Mouse (Mus musculus): ENCODE data around the gene Ddx54. TPM values are rescaled to one million over a fixed set of nuclear protein-coding genes. Genes with fewer than 3 reads are reported as not detected.
A peak's percentile ranks its signal among the peaks of the same experiment; 100 is the strongest.

Ddx54 gene
- polyA plus RNA-seq, 1 experiment from 2014 or later = 33.1 TPM

- no peak for DNase-seq (ENCODE audit: low spot score)
- Histone ChIP-seq H3K4me2 (ENCODE audit: low read depth, severe bottlenecking) (no peak overlapping the region), H3K9ac (ENCODE audit: low read length) (no peak overlapping the region)
Observed at GRCm38 (mm10) chr5:120653873-120654272, 41.3 kb downstream of the Ddx54 start.

GRCm38 (mm10) chr5:120656281-120656751 lies 43.8 kb downstream of the Ddx54 start:
- Histone ChIP-seq H3K4me1 (ENCODE audit: control insufficient read depth, insufficient read depth, low read length) (no peaks in the 10 kb centered on the region), H3K27ac (replicated peaks; ENCODE audit: low read depth, low read length) (no peak overlapping the region), H3K4me3 (ENCODE audit: low read depth, low read length) (no peak overlapping the region), H3K36me3 (ENCODE audit: control insufficient read depth, insufficient read depth, low read length) (no peaks in the 10 kb centered on the region), H3K9ac (ENCODE audit: low read length) (no peak overlapping the region), H3K27me3 (ENCODE audit: control insufficient read depth, insufficient read depth, low read length) (no peaks in the 10 kb centered on the region), H3K4me2 (ENCODE audit: low read depth, severe bottlenecking) (no peak overlapping the region), H3K9me3 (ENCODE audit: control insufficient read depth, low read length) (no peaks in the 10 kb centered on the region)
- WGBS = 85% methylated on average over 12 of the region's 12 CpGs
- DNase-seq (ENCODE audit: low spot score) (no peak), ATAC-seq (ENCODE audit: insufficient number of reproducible peaks, low FRiP score, low TSS enrichment, low read depth) (no peak)

More at GRCm38 (mm10) chr5:120653873-120654272, 41.3 kb downstream of the Ddx54 start:
- ATAC-seq (ENCODE audit: insufficient number of reproducible peaks, low FRiP score, low TSS enrichment, low read depth) = no peak
- Histone ChIP-seq H3K27ac (replicated peaks; ENCODE audit: low read depth, low read length) (no peak overlapping the region), H3K9me3 (ENCODE audit: control insufficient read depth, low read length) (no peaks in the 10 kb centered on the region), H3K4me1 (ENCODE audit: control insufficient read depth, insufficient read depth, low read length) (peaks cover 3% of the 10 kb centered on the region; the same call in 1 of the 2 replicates), H3K27me3 (ENCODE audit: control insufficient read depth, insufficient read depth, low read length) (peaks cover 19% of the 10 kb centered on the region), H3K4me3 (ENCODE audit: low read depth, low read length) (no peak overlapping the region), H3K36me3 (ENCODE audit: control insufficient read depth, insufficient read depth, low read length) (no peaks in the 10 kb centered on the region)
- 81% methylated on average over 2 of the region's 2 CpGs for WGBS

- no peak for DNase-seq (ENCODE audit: low spot score)
- ATAC-seq (ENCODE audit: insufficient number of reproducible peaks, low FRiP score, low TSS enrichment, low read depth) = no peak
- Histone ChIP-seq H3K4me1 (ENCODE audit: control insufficient read depth, insufficient read depth, low read length) (no peaks in the 10 kb centered on the region), H3K36me3 (ENCODE audit: control insufficient read depth, insufficient read depth, low read length) (no peaks in the 10 kb centered on the region), H3K27me3 (ENCODE audit: control insufficient read depth, insufficient read depth, low read length) (no peaks in the 10 kb centered on the region), H3K4me3 (ENCODE audit: low read depth, low read length) (no peak overlapping the region), H3K9me3 (ENCODE audit: control insufficient read depth, low read length) (no peaks in the 10 kb centered on the region), H3K9ac (ENCODE audit: low read length) (no peak overlapping the region), H3K27ac (replicated peaks; ENCODE audit: low read depth, low read length) (no peak overlapping the region), H3K4me2 (ENCODE audit: low read depth, severe bottlenecking) (no peak overlapping the region)
- 71% methylated on average over 5 of the region's 5 CpGs for WGBS
Observed at GRCm38 (mm10) chr5:120660816-120661215, 48.3 kb downstream of the Ddx54 start.

- no peaks in the 10 kb centered on the region; the same call in 1 of the 2 replicates for H3K27me3 ChIP-seq (ENCODE audit: control insufficient read depth, insufficient read depth, low read length)
- no peak overlapping the region for H3K27ac ChIP-seq (replicated peaks; ENCODE audit: low read depth, low read length)
- H3K4me3 ChIP-seq (ENCODE audit: low read depth, low read length) = no peak overlapping the region
- no peak for DNase-seq (ENCODE audit: low spot score)
- H3K9ac ChIP-seq (ENCODE audit: low read length) = no peak overlapping the region
- no peaks in the 10 kb centered on the region for H3K4me1 ChIP-seq (ENCODE audit: control insufficient read depth, insufficient read depth, low read length)
- WGBS = 65% methylated on average over 2 of the region's 2 CpGs
- H3K36me3 ChIP-seq (ENCODE audit: control insufficient read depth, insufficient read depth, low read length) = no peaks in the 10 kb centered on the region
- no peak overlapping the region for H3K4me2 ChIP-seq (ENCODE audit: low read depth, severe bottlenecking)
- no peaks in the 10 kb centered on the region for H3K9me3 ChIP-seq (ENCODE audit: control insufficient read depth, low read length)
- no peak for ATAC-seq (ENCODE audit: insufficient number of reproducible peaks, low FRiP score, low TSS enrichment, low read depth)
Observed at GRCm38 (mm10) chr5:120664888-120665287, 52.3 kb downstream of the Ddx54 start.

GRCm38 (mm10) chr5:120668761-120669160 lies 56.2 kb downstream of the Ddx54 start:
- H3K27me3 ChIP-seq (ENCODE audit: control insufficient read depth, insufficient read depth, low read length) = no peaks in the 10 kb centered on the region; the same call in 1 of the 2 replicates
- no peaks in the 10 kb centered on the region for H3K4me1 ChIP-seq (ENCODE audit: control insufficient read depth, insufficient read depth, low read length)
- WGBS = 72% methylated on average over 7 of the region's 7 CpGs
- DNase-seq (ENCODE audit: low spot score) (no peak), ATAC-seq (ENCODE audit: insufficient number of reproducible peaks, low FRiP score, low TSS enrichment, low read depth) (no peak)
- no peak overlapping the region for H3K4me2 ChIP-seq (ENCODE audit: low read depth, severe bottlenecking)
- no peaks in the 10 kb centered on the region for H3K36me3 ChIP-seq (ENCODE audit: control insufficient read depth, insufficient read depth, low read length)
- no peak overlapping the region for H3K27ac ChIP-seq (replicated peaks; ENCODE audit: low read depth, low read length)
- no peak overlapping the region for H3K9ac ChIP-seq (ENCODE audit: low read length)
- H3K9me3 ChIP-seq (ENCODE audit: control insufficient read depth, low read length) = no peaks in the 10 kb centered on the region
- H3K4me3 ChIP-seq (ENCODE audit: low read depth, low read length) = no peak overlapping the region

- no peak overlapping the region for H3K4me2 ChIP-seq (ENCODE audit: low read depth, severe bottlenecking)
Observed at GRCm38 (mm10) chr5:120670132-120670531, 57.6 kb downstream of the Ddx54 start.

GRCm38 (mm10) chr5:120671865-120672264 lies 59.3 kb downstream of the Ddx54 start:
- ATAC-seq (ENCODE audit: insufficient number of reproducible peaks, low FRiP score, low TSS enrichment, low read depth) = no peak
- DNase-seq (ENCODE audit: low spot score) = no peak
- Histone ChIP-seq H3K9ac (ENCODE audit: low read length) (no peak overlapping the region), H3K4me1 (ENCODE audit: control insufficient read depth, insufficient read depth, low read length) (no peaks in the 10 kb centered on the region), H3K27ac (replicated peaks; ENCODE audit: low read depth, low read length) (no peak overlapping the region), H3K27me3 (ENCODE audit: control insufficient read depth, insufficient read depth, low read length) (no peaks in the 10 kb centered on the region; the same call in 1 of the 2 replicates), H3K4me2 (ENCODE audit: low read depth, severe bottlenecking) (no peak overlapping the region), H3K4me3 (ENCODE audit: low read depth, low read length) (no peak overlapping the region), H3K9me3 (ENCODE audit: control insufficient read depth, low read length) (no peaks in the 10 kb centered on the region), H3K36me3 (ENCODE audit: control insufficient read depth, insufficient read depth, low read length) (no peaks in the 10 kb centered on the region)
- 80% methylated on average over 3 of the region's 3 CpGs for WGBS

More at GRCm38 (mm10) chr5:120670132-120670531, 57.6 kb downstream of the Ddx54 start:
- H3K4me1 ChIP-seq (ENCODE audit: control insufficient read depth, insufficient read depth, low read length) = no peaks in the 10 kb centered on the region
- ATAC-seq (ENCODE audit: insufficient number of reproducible peaks, low FRiP score, low TSS enrichment, low read depth) (no peak), DNase-seq (ENCODE audit: low spot score) (no peak)
- no peak overlapping the region for H3K9ac ChIP-seq (ENCODE audit: low read length)
- 87% methylated on average over 7 of the region's 7 CpGs for WGBS
- no peaks in the 10 kb centered on the region for H3K9me3 ChIP-seq (ENCODE audit: control insufficient read depth, low read length)
- no peak overlapping the region for H3K27ac ChIP-seq (replicated peaks; ENCODE audit: low read depth, low read length)
- no peaks in the 10 kb centered on the region; the same call in 1 of the 2 replicates for H3K27me3 ChIP-seq (ENCODE audit: control insufficient read depth, insufficient read depth, low read length)
- no peak overlapping the region for H3K4me3 ChIP-seq (ENCODE audit: low read depth, low read length)
- H3K36me3 ChIP-seq (ENCODE audit: control insufficient read depth, insufficient read depth, low read length) = no peaks in the 10 kb centered on the region

- Histone ChIP-seq H3K4me3 (ENCODE audit: low read depth, low read length) (no peak overlapping the region), H3K27ac (replicated peaks; ENCODE audit: low read depth, low read length) (no peak overlapping the region), H3K36me3 (ENCODE audit: control insufficient read depth, insufficient read depth, low read length) (no peaks in the 10 kb centered on the region), H3K4me2 (ENCODE audit: low read depth, severe bottlenecking) (no peak overlapping the region), H3K27me3 (ENCODE audit: control insufficient read depth, insufficient read depth, low read length) (no peaks in the 10 kb centered on the region; the same call in 1 of the 2 replicates), H3K4me1 (ENCODE audit: control insufficient read depth, insufficient read depth, low read length) (no peaks in the 10 kb centered on the region), H3K9me3 (ENCODE audit: control insufficient read depth, low read length) (no peaks in the 10 kb centered on the region), H3K9ac (ENCODE audit: low read length) (no peak overlapping the region)
- ATAC-seq (ENCODE audit: insufficient number of reproducible peaks, low FRiP score, low TSS enrichment, low read depth) = no peak
- 5% methylated on average over 12 of the region's 12 CpGs for WGBS
- peak; percentile 78 for DNase-seq (ENCODE audit: low spot score)
Observed at GRCm38 (mm10) chr5:120673626-120674025, 61.1 kb downstream of the Ddx54 start.

Measured in limb, embryonic 11.5 days (tissue).